16 mouse cellular contexts compared by ENCODE assay signal in the genomic region with DNA sequence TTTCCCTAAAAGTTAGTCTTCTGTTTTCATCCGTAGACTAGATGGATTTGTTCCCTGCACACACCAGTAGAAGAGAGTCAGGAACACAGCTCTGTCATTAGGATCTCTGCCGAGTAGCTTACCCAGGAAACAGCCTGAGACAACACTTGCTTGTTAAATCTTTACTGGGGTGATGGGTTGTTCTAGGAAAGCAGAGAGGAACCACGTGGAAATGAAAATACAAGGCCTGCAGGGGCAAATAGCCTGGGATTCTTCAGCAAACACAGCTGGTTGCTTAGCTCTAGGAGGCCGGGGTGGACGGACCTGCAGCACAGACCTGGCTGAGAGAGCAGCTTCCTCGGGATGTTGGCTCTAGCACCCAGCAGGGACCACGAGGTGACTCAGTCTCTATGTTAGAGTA. TPM values are rescaled to one million over a fixed set of nuclear protein-coding genes. Genes with fewer than 3 reads are reported as not detected.
DNase-seq lines count a peak whose midpoint lies in the region; ATAC-seq and TF ChIP-seq lines count a peak whose summit lies in the region.
"Had no signal": no experiment of that assay in that cellular context is flagged by ENCODE, and none has a peak within 500 bp of the region (broad histone marks: within the 10 kb centered on the region; RNA-seq: fewer than 3 reads in every experiment).

No protein-coding gene starts in this region.

- no peak for ATAC-seq in granulocyte monocyte progenitor cell, adult 5-6 weeks (replicated peaks; ENCODE audit: poor library complexity, severe bottlenecking)
- ATAC-seq: forebrain, embryonic 14.5 days; lung, postnatal 0 days had no signal

- TF ChIP-seq EP300 in MEL (IDR thresholded peaks at IDR 0.05; ENCODE audit: low read depth in 1 of 2, low read length in 2 of 2): no peak

- no peaks in the 10 kb centered on the region for H3K9me3 ChIP-seq in MEL (replicated peaks; ENCODE audit: insufficient read depth, low read length)
- H3K9me3 ChIP-seq: embryonic facial prominence, embryonic 15.5 days; heart, embryonic 13.5 days had no signal

- peak overlapping the region; percentile 57 for H3K27ac ChIP-seq in MEL (ENCODE audit: control insufficient read depth, low read depth, low read length)
- H3K27ac ChIP-seq: embryonic facial prominence, embryonic 15.5 days; heart, embryonic 13.5 days had no signal

- no peaks in the 10 kb centered on the region for H3K79me2 ChIP-seq in MEL (ENCODE audit: control insufficient read depth, insufficient read depth, low read length, poor library complexity)

- no peaks in the 10 kb centered on the region for H3K27me3 ChIP-seq in MEL (ENCODE audit: control insufficient read depth in 1 of 2, insufficient read depth in 2 of 2, low read length in 2 of 2)
- H3K27me3 ChIP-seq: embryonic facial prominence, embryonic 15.5 days; heart, embryonic 13.5 days had no signal

- no peak for TF ChIP-seq RAD21 in MEL (IDR thresholded peaks at IDR 0.05; ENCODE audit: low read depth, low read length)

- peak overlapping the region; percentile 42 for H3K9ac ChIP-seq in MEL (ENCODE audit: control insufficient read depth, low read depth, low read length, poor library complexity, severe bottlenecking)
- H3K9ac ChIP-seq: embryonic facial prominence, embryonic 15.5 days; heart, embryonic 13.5 days had no signal

- no peak for TF ChIP-seq CTCF in MEL (IDR thresholded peaks at IDR 0.05 in 2 of 3, conservative IDR thresholded peaks at IDR 0.05 in 1 of 3; ENCODE audit: control insufficient read depth in 1 of 3, insufficient read depth in 1 of 3, low read depth in 2 of 3, low read length in 3 of 3, poor library complexity in 1 of 3, severe bottlenecking in 1 of 3)

- TF ChIP-seq POLR2A in MEL (IDR thresholded peaks at IDR 0.05; ENCODE audit: control insufficient read depth in 1 of 2, insufficient read depth in 1 of 2, low read depth in 1 of 2, low read length in 2 of 2, poor library complexity in 1 of 2): no peak

- H3K4me3 ChIP-seq in MEL (ENCODE audit: control insufficient read depth in 1 of 2, insufficient read depth in 1 of 2, low read depth in 2 of 2, low read length in 2 of 2): peak overlapping the region; percentile 21 to 28; a peak in 3 of 4 replicates
- H3K4me3 ChIP-seq: embryonic facial prominence, embryonic 15.5 days; heart, embryonic 13.5 days had no signal

- H3K4me1 ChIP-seq in MEL (ENCODE audit: control insufficient read depth in 1 of 2, insufficient read depth in 2 of 2, low read length in 2 of 2): peaks cover 25 to 41% of the 10 kb centered on the region in 2 experiments
- H3K4me1 ChIP-seq: embryonic facial prominence, embryonic 15.5 days had no signal

- H3K36me3 ChIP-seq in MEL (ENCODE audit: control insufficient read depth in 1 of 2, insufficient read depth in 2 of 2, low read length in 2 of 2): peaks cover 0 to 32% of the 10 kb centered on the region in 2 experiments; a peak in 2 of 4 replicates
- H3K36me3 ChIP-seq: embryonic facial prominence, embryonic 15.5 days; heart, embryonic 13.5 days had no signal

- DNase-seq in cerebellum, adult 11-12 months: peak; percentile 14
- DNase-seq in cerebellum, adult 8-10 months: no peak
- DNase-seq in left cerebral cortex, adult 9 months (ENCODE audit: low spot score in 2 of 2): peak; percentile 27 to 40
- no peak for DNase-seq in left cerebral cortex, adult 18-20 months (ENCODE audit: low spot score in 2 of 2)
- peak; percentile 50 for DNase-seq in MEL (ENCODE audit: low read depth, low spot score)
- peak; percentile 33 to 43 for DNase-seq in layer of hippocampus, postnatal 10 days (ENCODE audit: low spot score in 2 of 2)
- no peak for DNase-seq in adrenal gland, postnatal 4 days (ENCODE audit: low spot score in 2 of 2)
- DNase-seq: adrenal gland, adult 2 months; cerebellum, postnatal 25 days; gastrocnemius, postnatal 14 days had no signal

TF ChIP-seq in MEL, 35 proteins besides CTCF, POLR2A, EP300 and RAD21:
- TF ChIP-seq TAL1 (IDR thresholded peaks at IDR 0.05; ENCODE audit: low read length) (no peak), MAZ (IDR thresholded peaks at IDR 0.05; ENCODE audit: low read depth, low read length) (no peak), UBTF (IDR thresholded peaks at IDR 0.05; ENCODE audit: borderline replicate concordance, insufficient read depth, low read depth, low read length) (no peak), MAFK (IDR thresholded peaks at IDR 0.05; ENCODE audit: borderline replicate concordance, low read depth, low read length) (0 out of 2 replicates have a peak, but pooled peaks have one; percentile 4), HCFC1 (IDR thresholded peaks at IDR 0.05; ENCODE audit: low read depth, low read length) (0 out of 2 replicates have a peak, but pooled peaks have one; percentile 20), ZNF384 (IDR thresholded peaks at IDR 0.05; ENCODE audit: low read depth, low read length) (no peak), TCF12 (IDR thresholded peaks at IDR 0.05; ENCODE audit: low read depth, low read length) (no peak), CHD2 (IDR thresholded peaks at IDR 0.05; ENCODE audit: low read length) (no peak), MEF2A (IDR thresholded peaks at IDR 0.05; ENCODE audit: extremely low read depth, insufficient replicate concordance, low read depth, low read length, poor library complexity, severe bottlenecking) (no peak), KAT2A (conservative IDR thresholded peaks at IDR 0.05; ENCODE audit: low read depth, low read length) (no peak), NRF1 (IDR thresholded peaks at IDR 0.05; ENCODE audit: insufficient read depth, low read depth, low read length, poor library complexity, severe bottlenecking) (no peak), CHD1 (IDR thresholded peaks at IDR 0.05; ENCODE audit: low read depth, low read length) (no peak), MXI1 (IDR thresholded peaks at IDR 0.05; ENCODE audit: low read depth, low read length) (peak; percentile 75), POLR2AphosphoS2 (IDR thresholded peaks at IDR 0.05; ENCODE audit: low read length) (no peak), E2F4 (IDR thresholded peaks at IDR 0.05; ENCODE audit: borderline replicate concordance, low read depth, low read length) (no peak), ETS1 (IDR thresholded peaks at IDR 0.05; ENCODE audit: low read depth, low read length) (no peak), ZMIZ1 (IDR thresholded peaks at IDR 0.05; ENCODE audit: low read depth, low read length) (no peak), MAX (IDR thresholded peaks at IDR 0.05; ENCODE audit: low read length) (peak; percentile 58; the same call in 1 of the 2 replicates), RCOR1 (IDR thresholded peaks at IDR 0.05; ENCODE audit: low read depth, low read length) (no peak), ELF1 (IDR thresholded peaks at IDR 0.05; ENCODE audit: low read depth, low read length) (no peak), GABPA (IDR thresholded peaks at IDR 0.05; ENCODE audit: low read depth, low read length) (no peak), NELFE (IDR thresholded peaks at IDR 0.05; ENCODE audit: low read depth, low read length) (0 out of 2 replicates have a peak, but pooled peaks have one; percentile 35), USF1 (IDR thresholded peaks at IDR 0.05; ENCODE audit: low read depth, low read length) (no peak), ZKSCAN1 (IDR thresholded peaks at IDR 0.05; ENCODE audit: low read depth, low read length) (no peak), SIN3A (IDR thresholded peaks at IDR 0.05; ENCODE audit: low read length) (peak; percentile 53; the same call in 1 of the 2 replicates), SMC3 (IDR thresholded peaks at IDR 0.05; ENCODE audit: low read depth, low read length) (no peak), USF2 (IDR thresholded peaks at IDR 0.05; ENCODE audit: borderline replicate concordance in 1 of 2, insufficient read depth in 1 of 2, low read depth in 1 of 2, low read length in 2 of 2) (no peak), GATA1 (IDR thresholded peaks at IDR 0.05; ENCODE audit: low read depth, low read length) (no peak), JUND (IDR thresholded peaks at IDR 0.05; ENCODE audit: low read depth, low read length) (no peak), POLR2AphosphoS5 (IDR thresholded peaks at IDR 0.05; ENCODE audit: borderline replicate concordance, low read depth, low read length) (no peak), MYC (IDR thresholded peaks at IDR 0.05; ENCODE audit: low read depth, low read length) (peak; percentile 26; the same call in 1 of the 2 replicates), MYB (IDR thresholded peaks at IDR 0.05; ENCODE audit: low read depth, low read length) (no peak)

RNA-seq across cellular contexts. Expression of a gene that starts 49.9 kb away (rescaled TPM):
- 100 to 1,000 TPM; 197 to 221 TPM for total RNA-seq in left cerebral cortex, adult 18-20 months (2021)
- not detected in 2 replicates for total RNA-seq in MEL (2012; rRNA removed)
- not detected for polyA plus RNA-seq in MEL (2012; ENCODE audit: insufficient read depth in 1 of 2, insufficient read length in 2 of 2, low read depth in 1 of 2, low replicate concordance in 2 of 2, missing spikeins in 1 of 2)
- total RNA-seq in layer of hippocampus, postnatal 10 days (2021): 10 to 100 TPM; 29.0 to 35.8 TPM
- total RNA-seq in granulocyte monocyte progenitor cell, adult 5-6 weeks (2014; fragmentation: Nextera tagmentation): not detected in 2 replicates
- total RNA-seq in granulocyte monocyte progenitor cell, adult 5-6 weeks (2017): not detected in 2 replicates
- 1 to 10 TPM; 1.8 to 2.1 TPM for total RNA-seq in adrenal gland, postnatal 4 days (2021)
- total RNA-seq: liver, adult 2 months had no signal
- polyA plus RNA-seq: liver, adult 2 months had no signal

RNA-seq across cellular contexts. Expression of a gene that starts 57.6 kb away (rescaled TPM):
- total RNA-seq in left cerebral cortex, adult 18-20 months (2021): 10 to 100 TPM; 91.8 to 98.9 TPM
- total RNA-seq in MEL (2012; rRNA removed): 67.5 and 73.4 TPM in 2 replicates
- 100 to 1,000 TPM in 1 of 2 experiments, not detected in 1; 187 TPM for polyA plus RNA-seq in MEL (2012; ENCODE audit: insufficient read depth in 1 of 2, insufficient read length in 2 of 2, low read depth in 1 of 2, low replicate concordance in 2 of 2, missing spikeins in 1 of 2)
- total RNA-seq in layer of hippocampus, postnatal 10 days (2021): 100 to 1,000 TPM; 261 to 306 TPM
- total RNA-seq in granulocyte monocyte progenitor cell, adult 5-6 weeks (2014; fragmentation: Nextera tagmentation): 0.34 and 0.56 TPM in 2 replicates
- 0.78 and 2.9 TPM in 2 replicates for total RNA-seq in granulocyte monocyte progenitor cell, adult 5-6 weeks (2017)
- 10 to 100 TPM; 11.1 to 63.3 TPM for total RNA-seq in adrenal gland, postnatal 4 days (2021)

Comparison
In these comparisons a context has a peak if more than half of its experiments do, and no peak if none do; other contexts are left out.
1. DNase-seq: peak in cerebellum, adult 11-12 months (single experiment), left cerebral cortex, adult 9 months (2 of 2), MEL (single experiment) and layer of hippocampus, postnatal 10 days (2 of 2); none in cerebellum, adult 8-10 months (single experiment), left cerebral cortex, adult 18-20 months (0 of 2) and adrenal gland, postnatal 4 days (0 of 2).
2. RNA of a gene that starts 49.9 kb away (total RNA-seq): 197 to 221 TPM in left cerebral cortex, adult 18-20 months and 29.0 to 35.8 TPM in layer of hippocampus, postnatal 10 days; 1.8 to 2.1 TPM in adrenal gland, postnatal 4 days, not detected in MEL and not detected in granulocyte monocyte progenitor cell, adult 5-6 weeks; every median in the first group is over 4 times any median in the second.